Mouse (Mus musculus) liver, postnatal 0 days (tissue): ENCODE results near the gene Bbs2.

Experiments used
- CTCF ChIP-seq: sonication (generic); IDR thresholded peaks from 2 replicates; pipeline ENCODE4 v1.5.1; 2016; ENCODE audit warnings: antibody characterized with exemption, low read depth
- EP300 ChIP-seq: IDR thresholded peaks from 2 replicates; pipeline ENCODE4 v1.6.1; 2016; ENCODE audit warnings: antibody characterized with exemption, low read depth, mild to moderate bottlenecking

DNA sequence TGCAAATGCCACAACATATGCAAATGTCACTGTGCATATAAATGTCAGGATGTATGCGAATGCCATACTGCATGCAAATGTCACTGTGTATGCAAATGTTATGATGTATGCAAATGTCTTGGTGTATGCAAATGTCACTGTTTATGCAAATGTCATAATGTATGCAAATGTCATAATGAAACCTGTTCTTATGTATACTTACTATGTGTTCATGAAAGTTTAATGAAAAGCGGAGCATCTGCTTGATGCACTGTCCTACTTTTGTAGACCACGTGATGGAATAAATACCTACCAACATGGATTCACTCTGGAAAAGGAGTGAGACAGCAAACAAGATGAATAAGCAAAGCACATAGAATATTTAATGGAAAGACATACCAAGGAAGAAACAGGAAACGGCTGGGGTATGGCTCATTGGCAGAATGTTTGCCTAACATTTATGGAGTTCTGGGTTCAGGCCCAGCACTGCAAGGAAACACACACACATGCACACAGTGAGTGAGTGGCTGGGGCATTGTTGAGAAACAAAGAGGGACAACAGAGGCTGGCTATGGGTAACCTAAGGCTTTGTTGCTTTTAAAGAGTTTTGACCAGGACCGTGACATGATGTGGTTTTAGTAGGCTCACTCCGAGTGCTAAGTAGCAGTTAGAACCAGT is 30.5 kb upstream of the Bbs2 start:
- TF ChIP-seq CTCF: no peak
- TF ChIP-seq EP300: no peak
